Mouse (Mus musculus) E14TG2a.4 (cell line): ENCODE measurements around the gene Ash1l.

Experiments used
- CTCF ChIP-seq: conservative IDR thresholded peaks from 2 replicates; pipeline ENCODE4 v1.5.1; 2014; ENCODE audit warnings: low read length
- NANOG ChIP-seq: IDR thresholded peaks from 2 replicates; pipeline ENCODE4 v1.6.1; 2014; ENCODE audit warnings: borderline replicate concordance, low read length, mixed read lengths
- POU5F1 ChIP-seq: IDR thresholded peaks from 2 replicates; pipeline ENCODE4 v1.6.1; 2014; ENCODE audit warnings: low read length, borderline replicate concordance

DNA sequence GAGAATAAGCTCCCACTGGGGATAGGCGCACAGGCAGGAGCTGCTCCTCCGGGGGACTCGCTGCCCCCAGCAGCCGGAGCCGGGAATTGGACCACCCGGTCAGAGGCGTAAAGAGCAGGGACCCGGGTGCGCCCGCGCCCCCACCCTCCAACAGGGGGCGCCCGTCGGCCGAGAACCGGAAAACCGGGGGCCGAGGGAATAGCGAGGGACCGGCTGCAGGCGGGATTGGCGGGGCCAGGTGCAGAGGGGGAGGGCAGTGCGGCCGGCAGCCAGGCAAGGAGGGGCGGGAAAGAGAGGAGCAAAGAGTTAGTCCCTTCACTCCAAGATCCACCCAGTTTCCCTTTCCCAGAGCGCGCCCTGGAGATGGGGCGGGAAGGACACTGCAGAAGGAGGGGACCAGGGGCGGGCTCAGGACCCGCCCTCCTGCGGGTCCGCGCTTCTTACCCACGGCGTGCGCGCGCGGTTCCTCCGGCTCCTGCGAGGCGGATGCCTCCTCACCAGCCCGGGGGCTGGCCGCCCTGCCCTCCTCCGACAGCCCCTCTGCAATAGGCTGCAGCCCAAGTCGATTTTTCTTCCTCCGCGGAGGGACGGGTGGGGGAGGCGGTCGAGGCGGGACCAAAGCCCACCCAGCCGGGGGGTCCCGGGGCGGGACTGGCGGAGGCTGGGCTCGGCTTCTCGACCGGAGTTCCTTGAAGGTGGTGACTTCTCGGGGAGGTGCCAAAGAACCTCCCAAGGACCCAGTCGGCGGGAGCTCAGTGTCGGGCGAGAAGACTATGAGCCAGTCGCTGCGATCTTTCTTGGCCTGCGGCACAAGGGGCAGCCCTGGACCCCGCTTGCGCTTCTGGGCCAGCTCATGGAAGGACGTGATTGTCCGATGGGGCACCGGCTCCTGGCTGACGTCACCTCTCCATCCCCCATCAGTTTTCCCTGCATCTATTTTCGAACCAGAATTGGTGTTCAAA is 140.6 kb downstream of the Ash1l start:
- peak; percentile 28 for TF ChIP-seq CTCF
- TF ChIP-seq POU5F1, result no peak
- no peak for TF ChIP-seq NANOG
